Mouse (Mus musculus) myocyte (in vitro differentiated cells): ENCODE results near the gene Smim24. TPM values are rescaled to one million over a fixed set of nuclear protein-coding genes. Genes with fewer than 3 reads are reported as not detected.

ENCODE experiments used
- H3K27me3 ChIP-seq: one replicate; pipeline ENCODE4 v1.6.1; 2011; ENCODE audit not compliant: control insufficient read depth, insufficient read depth, insufficient read length
- H3K36me3 ChIP-seq: one replicate; pipeline ENCODE4 v1.6.1; 2011; ENCODE audit not compliant: control insufficient read depth, insufficient read depth
- H3K4me2 ChIP-seq: one replicate; pipeline ENCODE4 v1.6.1; 2011; ENCODE audit warnings: low read depth, control low read depth
- H3K4me3 ChIP-seq: one replicate; pipeline ENCODE4 v1.5.1; 2011; ENCODE audit warnings: mild to moderate bottlenecking, control low read depth, moderate library complexity
- H3K79me2 ChIP-seq: one replicate; pipeline ENCODE4 v1.6.1; 2011; ENCODE audit not compliant: control insufficient read depth, insufficient read depth
- H3ac ChIP-seq: one replicate; pipeline ENCODE4 v1.6.1; 2011; ENCODE audit not compliant: control insufficient read depth, insufficient read length
- CEBPB ChIP-seq: IDR thresholded peaks from 2 replicates; pipeline ENCODE4 v1.6.1; 2011; ENCODE audit warnings: mild to moderate bottlenecking, moderate library complexity; ENCODE audit not compliant: poor library complexity, insufficient read depth, severe bottlenecking
- E2F4 ChIP-seq: IDR thresholded peaks from one replicate; pipeline ENCODE4 v1.6.1; 2011; ENCODE audit warnings: mild to moderate bottlenecking, control low read depth, moderate library complexity; ENCODE audit not compliant: insufficient read depth
- MAX ChIP-seq: IDR thresholded peaks from one replicate; pipeline ENCODE4 v1.6.1; 2011; ENCODE audit warnings: low read depth, mild to moderate bottlenecking, control low read depth
- MYOD1 ChIP-seq, 3 experiments: IDR thresholded peaks; one replicate each; pipeline ENCODE4 v1.6.1; 2011; ENCODE audit warnings: control low read depth in 2 of 3, low read depth in 2 of 3, mild to moderate bottlenecking in 2 of 3, moderate library complexity in 1 of 3; ENCODE audit not compliant: insufficient read length in 2 of 3, control insufficient read depth in 1 of 3
- MYOG ChIP-seq, 3 experiments: IDR thresholded peaks; one replicate each; pipeline ENCODE4 v1.6.1; 2011; ENCODE audit warnings: control low read depth in 2 of 3, low read depth in 2 of 3, mild to moderate bottlenecking in 2 of 3; ENCODE audit not compliant: insufficient read length in 2 of 3, control insufficient read depth in 1 of 3, insufficient read depth in 1 of 3
- POLR2A ChIP-seq: IDR thresholded peaks from one replicate; pipeline ENCODE4 v1.6.1; 2011; ENCODE audit warnings: low read depth, mild to moderate bottlenecking, control low read depth, moderate library complexity; ENCODE audit not compliant: insufficient read length
- POLR2AphosphoS2 ChIP-seq: IDR thresholded peaks from one replicate; pipeline ENCODE4 v1.6.1; 2011; ENCODE audit warnings: low read depth, control low read depth; ENCODE audit not compliant: insufficient read length
- REST ChIP-seq: IDR thresholded peaks from one replicate; pipeline ENCODE4 v1.6.1; 2011; ENCODE audit warnings: mild to moderate bottlenecking, control low read depth, moderate library complexity; ENCODE audit not compliant: insufficient read depth, insufficient read length
- SRF ChIP-seq: IDR thresholded peaks from one replicate; pipeline ENCODE4 v1.6.1; 2011; ENCODE audit warnings: low read depth; ENCODE audit not compliant: control insufficient read depth, insufficient read length
- TCF12 ChIP-seq: IDR thresholded peaks from one replicate; pipeline ENCODE4 v1.6.1; 2011; ENCODE audit warnings: mild to moderate bottlenecking, control low read depth; ENCODE audit not compliant: poor library complexity, insufficient read depth, severe bottlenecking
- TCF3 ChIP-seq: IDR thresholded peaks from one replicate; pipeline ENCODE4 v1.6.1; 2011; ENCODE audit warnings: low read depth, control low read depth; ENCODE audit not compliant: insufficient read length
- USF1 ChIP-seq: IDR thresholded peaks from one replicate; pipeline ENCODE4 v1.6.1; 2011; ENCODE audit warnings: low read depth, mild to moderate bottlenecking, control low read depth, moderate library complexity
- polyA plus RNA-seq: library from polyadenylated mRNA; unstranded; fragments of >200 nt; fragmentation: generic; extraction: Trizol; gene quantifications from one replicate; pipeline ENCODE4 v1.2.1, GENCODE M21; 2012; ENCODE audit warnings: missing spikeins

Smim24 gene
- polyA plus RNA-seq, 1 experiment, result 0.30 TPM

GRCm38 (mm10) chr10:81422191-81422590 lies 29.3 kb downstream of the Smim24 start:
- Histone ChIP-seq H3K4me2 (peak overlapping the region; percentile 77), H3K4me3 (no peak overlapping the region), H3K27me3 (no peaks in the 10 kb centered on the region), H3ac (no peak overlapping the region), H3K79me2 (peaks cover 93% of the 10 kb centered on the region), H3K36me3 (peaks cover 5% of the 10 kb centered on the region)
- no peak for TF ChIP-seq POLR2A
- TF ChIP-seq MYOG (IDR thresholded peaks at IDR 0.05; ENCODE audit: control insufficient read depth in 1 of 3, insufficient read depth in 1 of 3, insufficient read length in 2 of 3, low read depth in 2 of 3), result no peak
- TF ChIP-seq TCF3, result no peak
- no peak for TF ChIP-seq TCF12
- TF ChIP-seq MYOD1 (IDR thresholded peaks at IDR 0.05; ENCODE audit: control insufficient read depth in 1 of 3, insufficient read length in 2 of 3, low read depth in 2 of 3), result no peak
- TF ChIP-seq POLR2AphosphoS2, result no peak
- no peak for TF ChIP-seq REST
- TF ChIP-seq USF1, result no peak
- TF ChIP-seq SRF, result no peak
- TF ChIP-seq MAX, result no peak
- TF ChIP-seq E2F4, result no peak
- TF ChIP-seq CEBPB, result no peak

GRCm38 (mm10) chr10:81422661-81423217 lies 29.9 kb downstream of the Smim24 start:
- TF ChIP-seq CEBPB, result no peak
- TF ChIP-seq MYOG (IDR thresholded peaks at IDR 0.05; ENCODE audit: control insufficient read depth in 1 of 3, insufficient read depth in 1 of 3, insufficient read length in 2 of 3, low read depth in 2 of 3), result peak in 1 of 3 experiments; percentile 10
- Histone ChIP-seq H3K4me3 (no peak overlapping the region), H3ac (no peak overlapping the region), H3K27me3 (no peaks in the 10 kb centered on the region), H3K79me2 (peaks cover 98% of the 10 kb centered on the region), H3K4me2 (peak overlapping the region; percentile 77), H3K36me3 (peaks cover 3% of the 10 kb centered on the region)

- peak overlapping the region; percentile 91 for H3K4me3 ChIP-seq
- no peaks in the 10 kb centered on the region for H3K36me3 ChIP-seq
- no peaks in the 10 kb centered on the region for H3K27me3 ChIP-seq
- H3ac ChIP-seq, result no peak overlapping the region
- H3K79me2 ChIP-seq, result peaks cover 97% of the 10 kb centered on the region
- H3K4me2 ChIP-seq, result peak overlapping the region; percentile 97
- TF ChIP-seq CEBPB (no peak), POLR2A (no peak), TCF3 (no peak), MYOD1 (IDR thresholded peaks at IDR 0.05; ENCODE audit: control insufficient read depth in 1 of 3, insufficient read length in 2 of 3, low read depth in 2 of 3) (peak in 1 of 3 experiments; percentile 12), TCF12 (no peak), SRF (no peak), E2F4 (no peak), POLR2AphosphoS2 (no peak), REST (no peak), USF1 (no peak), MYOG (IDR thresholded peaks at IDR 0.05; ENCODE audit: control insufficient read depth in 1 of 3, insufficient read depth in 1 of 3, insufficient read length in 2 of 3, low read depth in 2 of 3) (peak in 1 of 3 experiments; percentile 45), MAX (no peak)
Observed at GRCm38 (mm10) chr10:81423476-81424245, 30.8 kb downstream of the Smim24 start.

GRCm38 (mm10) chr10:81424246-81425051 lies 31.6 kb downstream of the Smim24 start:
- H3K4me2 ChIP-seq, result peak overlapping the region; percentile 97
- no peaks in the 10 kb centered on the region for H3K27me3 ChIP-seq
- no peaks in the 10 kb centered on the region for H3K36me3 ChIP-seq
- peak overlapping the region; percentile 43 for H3ac ChIP-seq
- peak overlapping the region; percentile 91 for H3K4me3 ChIP-seq
- TF ChIP-seq MYOD1 (IDR thresholded peaks at IDR 0.05; ENCODE audit: control insufficient read depth in 1 of 3, insufficient read length in 2 of 3, low read depth in 2 of 3) (peak in 1 of 3 experiments; percentile 34), E2F4 (no peak), MYOG (IDR thresholded peaks at IDR 0.05; ENCODE audit: control insufficient read depth in 1 of 3, insufficient read depth in 1 of 3, insufficient read length in 2 of 3, low read depth in 2 of 3) (peak in 1 of 3 experiments; percentile 44), TCF12 (no peak), POLR2AphosphoS2 (peak; percentile 9)
- H3K79me2 ChIP-seq, result peaks cover 94% of the 10 kb centered on the region
